Mouse (Mus musculus) neutrophil, adult 5-6 weeks (primary cell): ENCODE results near the gene Magi1. TPM values are rescaled to one million over a fixed set of nuclear protein-coding genes. Genes with fewer than 3 reads are reported as not detected.

Experiments used
- ATAC-seq: fragments of 151-379, 151-347 bp; 2 replicates; pipeline ENCODE4 v1.8.0; 2017; ENCODE audit warnings: mild to moderate bottlenecking, moderate TSS enrichment; ENCODE audit not compliant: insufficient number of reproducible peaks, poor library complexity, low FRiP score, severe bottlenecking; ENCODE audit errors: extremely low read depth
- total RNA-seq: library from RNA; stranded (forward); fragments of 200-1000 nt; gene quantifications from 2 replicates; pipeline ENCODE4 v1.2.3, GENCODE M21; 2017

The Magi1 gene
- total RNA-seq, 1 experiment from 2014 or later: not detected

DNA sequence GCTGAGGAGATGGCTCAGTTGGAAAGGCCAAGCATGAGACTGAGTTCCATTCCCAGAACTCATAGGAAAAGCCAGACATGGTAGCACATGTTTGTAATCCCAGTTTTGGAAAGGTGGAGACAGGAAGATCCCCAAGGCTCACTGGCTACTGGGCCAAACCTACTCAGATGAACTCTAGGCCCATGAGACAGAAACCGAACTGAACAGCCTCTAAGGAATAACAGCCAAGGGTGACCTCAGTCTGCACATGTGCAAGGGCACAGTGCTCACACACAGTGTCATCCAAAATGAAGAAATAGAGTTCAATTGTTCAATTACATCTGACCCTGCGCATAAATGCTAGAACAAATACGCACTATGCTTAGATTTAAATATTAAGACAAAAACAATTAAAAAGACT lies 547.6 kb downstream of the Magi1 start:
- ATAC-seq: no peak

DNA sequence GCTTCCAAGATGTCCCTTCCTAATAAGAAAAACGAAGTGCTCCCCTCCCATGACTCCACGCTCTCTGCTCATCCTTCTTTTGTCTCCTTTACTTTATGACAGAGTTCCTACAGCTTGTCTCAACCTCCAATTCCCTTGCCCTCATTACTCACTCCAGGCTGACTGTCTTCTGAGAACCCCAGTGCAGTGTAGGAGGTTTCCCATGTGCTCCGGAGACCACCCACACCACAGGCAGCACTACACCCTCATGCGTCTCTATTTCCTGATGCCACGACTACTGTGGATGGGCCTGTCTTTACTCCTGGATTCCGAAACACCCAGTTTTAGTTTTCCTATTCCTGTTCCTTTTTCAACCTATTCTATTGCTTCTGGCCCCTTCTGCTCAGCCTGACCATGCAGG lies 549.9 kb downstream of the Magi1 start:
- ATAC-seq: no peak

GRCm38 (mm10) chr6:93729702-93730101 lies 554.0 kb downstream of the Magi1 start:
- ATAC-seq: no peak

DNA sequence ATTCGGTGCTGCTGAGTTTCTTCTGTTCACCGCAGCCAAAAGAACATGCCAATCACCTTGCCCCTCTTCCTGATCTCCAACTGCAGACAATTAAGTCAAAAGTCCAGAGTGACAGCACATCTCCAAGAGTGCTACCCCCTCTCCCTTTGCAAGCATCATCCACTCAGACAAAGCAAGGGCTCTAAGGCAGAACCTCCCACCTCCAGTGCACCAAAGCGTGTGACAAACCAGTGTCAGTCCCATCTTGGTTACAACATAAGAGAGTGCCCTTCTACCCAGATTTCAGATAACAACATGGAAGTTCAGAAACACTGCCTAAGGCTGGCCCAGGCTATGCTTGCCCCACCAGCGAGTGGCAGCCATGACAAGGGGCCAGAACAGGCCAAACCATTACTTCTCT lies 554.9 kb downstream of the Magi1 start:
- ATAC-seq: no peak

GRCm38 (mm10) chr6:93727630-93728178 lies 556.0 kb downstream of the Magi1 start:
- no peak for ATAC-seq

DNA sequence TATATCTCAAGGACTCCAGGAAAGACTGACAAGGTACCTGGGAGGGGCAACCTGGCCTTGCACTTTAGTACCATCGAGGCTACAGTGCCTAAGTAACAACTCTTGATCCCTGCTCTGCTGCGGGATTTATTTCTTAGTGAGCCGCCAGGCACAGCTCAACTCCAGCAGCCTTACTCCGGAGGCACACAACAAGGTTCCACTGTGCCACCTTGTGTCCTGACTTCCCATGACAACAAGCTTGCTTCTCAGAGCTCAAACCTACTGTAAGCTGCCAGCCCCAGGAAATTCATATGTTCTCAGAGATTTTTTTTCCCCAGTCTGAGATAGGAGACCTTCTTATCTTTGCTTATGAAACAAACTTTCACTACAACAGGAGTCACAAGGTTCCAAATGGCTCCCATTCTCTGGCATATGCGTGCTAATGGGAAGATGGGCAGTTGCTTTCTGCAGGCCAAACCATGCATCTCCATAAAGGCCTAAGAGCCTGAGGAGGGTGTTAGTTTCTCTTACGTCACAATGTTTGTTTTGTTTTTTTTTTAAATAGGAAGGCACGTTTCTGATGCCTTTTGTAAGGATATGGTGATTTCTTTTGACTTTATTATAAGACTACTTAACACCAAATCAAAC lies 556.8 kb downstream of the Magi1 start:
- ATAC-seq: no peak

DNA sequence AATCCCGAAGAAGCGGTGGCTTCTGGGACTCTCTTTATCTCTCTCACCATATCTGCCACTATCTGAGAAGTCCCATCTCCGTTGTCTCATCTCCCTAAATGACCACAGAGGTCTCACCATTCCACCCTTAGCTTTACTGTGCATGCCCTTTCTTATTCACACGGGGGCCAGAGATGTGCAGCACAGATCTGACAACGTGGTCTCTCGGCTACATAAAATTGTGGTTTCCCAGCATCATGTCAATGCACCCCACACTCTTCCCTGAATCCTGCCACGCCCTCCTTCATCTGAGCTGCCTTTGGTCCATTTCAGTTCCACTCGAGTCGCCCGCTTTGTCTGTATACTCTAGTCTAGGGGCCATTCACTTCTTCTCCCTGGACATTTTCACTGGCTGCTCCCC lies 557.6 kb downstream of the Magi1 start:
- ATAC-seq: no peak

DNA sequence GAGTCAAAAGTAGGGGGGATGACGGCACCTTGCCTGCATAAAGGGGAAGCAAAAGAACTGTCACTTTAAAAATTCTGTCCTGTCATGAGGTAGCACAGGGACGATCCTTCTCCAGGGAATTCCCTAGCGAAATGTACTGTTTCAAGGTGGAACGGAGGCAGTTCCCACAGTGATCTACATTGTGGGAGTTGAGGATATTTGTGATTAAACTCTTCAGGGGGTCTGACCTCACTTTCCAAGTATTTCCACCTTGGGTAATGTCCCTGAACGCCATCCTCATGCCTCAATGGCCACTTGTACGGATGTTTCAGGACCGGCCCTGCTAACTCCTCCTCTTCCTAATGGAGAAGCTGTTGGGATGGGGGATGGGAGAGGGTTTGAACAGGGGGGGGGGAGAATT lies 559.0 kb downstream of the Magi1 start:
- ATAC-seq: no peak

GRCm38 (mm10) chr6:93723226-93723625 lies 560.5 kb downstream of the Magi1 start:
- ATAC-seq: no peak

GRCm38 (mm10) chr6:93719532-93719931 lies 564.2 kb downstream of the Magi1 start:
- no peak for ATAC-seq

DNA sequence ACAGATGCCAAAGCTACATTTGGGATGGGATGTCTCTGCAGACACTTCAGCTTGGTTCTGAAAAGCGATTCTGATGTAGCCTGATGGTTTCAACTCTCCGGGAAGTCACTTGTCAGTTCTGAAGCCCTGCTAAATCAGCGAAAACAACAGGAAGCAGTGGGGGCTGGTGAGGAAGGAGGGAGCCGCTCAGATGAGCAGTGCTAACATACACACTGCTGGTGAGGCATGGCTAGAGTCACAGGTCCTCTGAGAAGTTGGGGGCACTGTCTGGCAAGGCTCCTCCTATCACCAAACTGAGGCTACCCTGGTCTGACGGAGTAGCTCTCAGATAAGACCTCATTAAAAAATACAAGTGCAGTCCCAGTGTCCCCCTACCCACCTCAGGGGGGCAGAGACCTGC lies 565.3 kb downstream of the Magi1 start:
- no peak for ATAC-seq

GRCm38 (mm10) chr6:93717826-93718375 lies 565.8 kb downstream of the Magi1 start:
- ATAC-seq: no peak

DNA sequence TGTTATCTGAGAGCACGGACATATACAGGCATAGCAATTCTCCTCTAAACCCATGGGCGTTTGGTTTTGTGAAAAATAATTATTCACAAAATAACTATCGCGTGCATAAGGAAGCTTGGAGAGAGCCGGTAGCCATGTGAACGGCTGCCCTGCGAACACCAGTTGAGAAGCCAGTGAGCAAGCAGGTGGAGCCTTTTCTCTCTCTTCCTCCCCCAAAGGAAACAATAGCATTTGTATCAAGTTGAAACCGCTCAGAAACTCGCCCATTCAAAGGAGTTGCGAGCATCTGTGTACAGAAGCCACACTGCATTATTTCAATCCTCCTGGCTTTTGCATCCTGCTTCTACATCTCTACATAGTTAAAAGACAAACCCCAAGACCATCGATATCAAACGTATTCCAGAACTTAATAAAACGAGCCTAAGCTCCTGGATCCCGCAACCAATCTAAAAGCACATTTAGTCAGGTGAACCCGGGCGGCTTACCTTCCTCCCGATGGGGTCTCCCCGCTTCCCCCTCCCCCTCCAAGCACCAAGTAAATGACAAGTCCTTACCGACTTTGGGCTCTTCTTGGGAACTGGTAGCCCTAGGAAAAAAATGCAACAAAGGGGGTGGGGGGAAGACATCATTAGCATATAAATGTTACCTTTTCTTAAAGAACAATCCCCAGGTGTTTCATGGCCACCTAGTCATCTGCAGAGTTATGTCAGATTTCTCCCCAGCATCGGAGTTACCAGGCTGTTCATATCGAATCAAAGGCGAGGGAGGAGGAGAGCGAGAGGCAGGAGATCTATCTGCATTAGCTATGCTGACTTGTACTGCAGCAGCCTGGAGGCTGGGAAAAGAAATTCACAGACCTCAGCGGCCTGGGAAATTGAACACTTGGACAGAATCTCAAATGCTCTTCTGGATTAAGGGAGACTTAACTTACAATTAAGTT lies 566.8 kb downstream of the Magi1 start:
- no peak for ATAC-seq

DNA sequence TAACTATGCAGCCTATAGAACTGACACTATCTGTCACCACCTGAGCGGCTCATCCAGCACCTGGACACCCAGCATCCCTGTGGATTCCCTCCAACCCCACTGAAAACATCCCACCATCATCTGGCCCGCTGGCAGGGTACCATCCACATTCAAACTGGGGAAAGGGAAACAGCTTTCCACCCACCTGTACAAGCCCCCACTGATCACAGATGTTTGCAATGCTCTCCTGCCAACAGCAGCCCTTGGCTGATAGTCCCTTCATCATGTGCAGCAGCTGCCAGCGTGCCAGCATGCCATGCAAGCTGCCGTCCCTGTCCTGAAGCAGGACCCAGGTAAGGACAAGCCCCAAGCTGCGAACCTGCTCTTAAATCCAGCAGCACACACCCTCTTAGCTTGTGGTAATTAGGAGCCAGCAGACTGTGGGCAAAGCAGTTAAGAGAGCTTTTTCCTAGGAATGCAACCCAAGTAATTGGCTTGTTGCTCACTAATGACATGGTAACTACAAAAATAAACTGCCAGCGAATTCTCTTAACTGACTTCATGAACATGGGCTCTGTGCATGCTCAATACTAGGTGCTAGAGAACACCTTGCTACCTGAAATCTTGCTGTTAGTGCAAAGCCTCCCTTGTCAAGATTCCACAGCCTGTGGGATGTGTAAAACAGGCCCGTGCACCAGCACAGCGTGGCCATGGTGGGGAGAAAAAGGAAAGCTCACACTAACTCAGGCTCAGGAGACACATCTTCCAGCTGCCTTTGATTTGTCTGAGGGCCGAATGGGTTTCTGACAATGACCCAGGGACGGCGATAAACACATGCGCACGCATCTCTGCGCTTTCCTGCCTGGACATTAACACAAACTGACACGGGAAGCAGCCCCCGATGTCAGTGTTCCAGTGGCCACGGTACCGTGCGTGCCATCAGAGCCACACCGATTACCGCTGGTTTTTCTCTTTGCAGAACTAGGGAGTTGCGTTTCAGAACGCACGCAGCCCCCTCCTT lies 568.2 kb downstream of the Magi1 start:
- no peak for ATAC-seq

DNA sequence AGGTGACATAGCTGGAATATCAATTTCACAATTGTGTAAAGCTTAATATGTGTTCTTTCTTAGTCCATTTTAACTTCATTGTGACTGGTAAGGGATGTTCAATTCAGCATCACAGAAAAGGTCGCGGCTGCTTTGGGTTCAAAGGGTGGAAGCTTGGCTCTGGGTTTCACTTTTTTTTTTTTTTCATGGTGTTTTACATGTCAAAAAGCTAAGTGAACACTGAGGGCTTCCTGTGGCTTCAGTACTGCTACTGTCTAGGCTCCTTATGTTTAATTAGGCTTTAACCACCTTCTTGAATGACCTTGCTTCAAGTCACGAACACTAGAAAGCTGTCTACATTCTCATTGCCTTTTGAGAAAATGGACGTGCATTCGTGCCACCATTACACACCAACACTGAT lies 579.4 kb downstream of the Magi1 start:
- ATAC-seq: no peak

DNA sequence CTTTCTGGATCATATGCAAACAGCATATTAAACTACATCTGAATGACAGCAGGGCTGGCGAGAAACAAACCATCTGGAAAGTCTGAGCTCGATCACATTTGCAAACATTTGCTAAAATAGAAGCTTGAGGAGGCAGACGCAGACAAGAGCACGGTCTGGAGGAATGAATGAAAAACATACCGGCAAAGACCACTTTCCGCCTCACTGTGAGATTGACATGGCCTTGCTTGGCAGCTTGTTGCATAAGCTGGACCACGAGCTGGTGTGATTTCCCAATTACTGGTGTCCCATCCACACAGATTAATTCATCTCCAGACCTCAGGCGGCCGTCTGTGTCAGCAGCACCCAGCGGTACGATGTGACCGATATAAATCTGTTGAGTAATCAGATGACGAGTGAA lies 584.3 kb downstream of the Magi1 start:
- ATAC-seq: no peak

- no peak for ATAC-seq
Measured at GRCm38 (mm10) chr6:93697956-93698355, 585.8 kb downstream of the Magi1 start.

- ATAC-seq: no peak
Measured at GRCm38 (mm10) chr6:93678766-93679165, 605.0 kb downstream of the Magi1 start.

GRCm38 (mm10) chr6:93666731-93667130 lies 617.0 kb downstream of the Magi1 start:
- no peak for ATAC-seq
